Mouse (Mus musculus) mouse trophoblast stem cell (cell line): ENCODE data around the gene Ppp1r12b.

Experiments
- in situ Hi-C, 2 experiments: fragments of 300-500 bp; cut with MseI, MboI; formaldehyde crosslinking; loops; 2 replicates in 1 of 2; 3 replicates in 1 of 2; pipeline ENCODE4 v1.15.1; 2025

Ppp1r12b gene

GRCm38 (mm10) chr1:134955637-134956176, at the start of gene Ppp1r12b:
Gene Ppp1r12b, minus strand, starts transcription at chr1:134955942.
- in situ Hi-C loops = no loop called here

DNA sequence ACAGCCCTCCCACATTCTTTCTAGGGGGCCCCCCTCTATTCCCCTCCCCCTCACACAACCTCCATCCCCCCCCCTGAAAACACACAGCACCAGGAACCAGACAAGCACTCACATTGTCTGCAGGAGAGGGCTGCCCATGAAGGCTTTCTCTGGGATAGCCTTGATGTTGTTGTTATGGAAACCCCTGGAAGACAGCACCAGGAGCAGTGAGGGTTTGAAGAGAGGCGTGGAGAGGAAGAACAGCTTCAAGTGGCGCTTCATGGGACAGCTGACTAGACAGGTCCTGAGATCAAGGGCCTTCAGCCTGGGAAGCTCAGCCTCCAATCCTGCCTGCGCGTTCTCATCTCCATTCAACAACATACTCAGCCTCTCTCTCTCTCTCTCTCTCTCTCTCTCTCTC, 47.6 kb upstream of the Ppp1r12b start:
- in situ Hi-C loops = no loop called here

DNA sequence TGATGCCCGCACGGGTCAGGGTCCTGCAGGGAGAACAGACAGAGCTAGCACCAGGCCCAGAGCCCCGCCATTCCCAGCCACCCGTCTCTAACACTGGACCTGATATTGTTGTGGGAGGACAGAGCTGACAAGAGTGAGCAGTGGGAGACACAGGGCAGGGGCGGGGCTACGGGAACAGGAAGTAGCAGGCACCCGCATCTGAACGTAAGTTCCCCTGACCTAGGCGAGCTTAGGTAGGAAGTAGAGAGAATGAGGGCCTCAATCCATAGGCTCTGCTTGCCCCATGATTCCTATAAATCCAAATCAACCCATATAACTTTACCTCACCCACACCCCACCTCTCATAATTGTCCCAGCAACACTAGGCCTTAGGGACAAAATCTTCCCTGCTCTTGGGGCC, 44.8 kb upstream of the Ppp1r12b start:
- in situ Hi-C loops = no loop called here

GRCm38 (mm10) chr1:134998231-134998630, 42.5 kb upstream of the Ppp1r12b start:
- in situ Hi-C loops = loop anchor here in 1 of 2 experiments (25.0 kb wide), 1 partner anchor 364 kb away; no protein-coding TSS in a partner anchor

- in situ Hi-C loops = loop anchor here in 1 of 2 experiments (25.0 kb wide), 1 partner anchor 365 kb away; no protein-coding TSS in a partner anchor
Measured at GRCm38 (mm10) chr1:134997568-134997967, 41.8 kb upstream of the Ppp1r12b start.

- in situ Hi-C loops = loop anchor here in 1 of 2 experiments (25.0 kb wide), 1 partner anchor 366 kb away; no protein-coding TSS in a partner anchor
Measured at GRCm38 (mm10) chr1:134996471-134996870, 40.7 kb upstream of the Ppp1r12b start.

GRCm38 (mm10) chr1:134995954-134996353, 40.2 kb upstream of the Ppp1r12b start:
- in situ Hi-C loops = loop anchor here in 1 of 2 experiments (25.0 kb wide), 1 partner anchor 366 kb away; no protein-coding TSS in a partner anchor

DNA sequence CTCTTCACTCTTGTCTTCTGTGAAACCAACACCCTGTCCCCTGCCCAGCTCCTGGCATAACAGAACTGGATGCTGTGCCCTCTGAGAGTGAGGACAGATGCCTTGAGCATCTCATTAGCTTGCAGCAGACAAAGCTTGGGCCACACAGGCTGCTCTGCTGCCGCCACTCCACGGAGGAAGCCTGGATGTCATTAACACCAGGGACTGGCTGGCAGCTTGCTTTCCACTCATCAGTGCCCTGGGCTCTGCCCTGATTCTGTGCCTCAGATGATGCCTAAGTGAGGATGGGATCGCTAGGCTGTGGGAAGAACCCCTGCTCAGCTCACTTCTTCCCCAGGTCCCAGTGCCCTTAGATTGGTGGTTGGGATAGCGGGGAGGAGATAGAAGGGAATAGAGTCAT, 39.7 kb upstream of the Ppp1r12b start:
- in situ Hi-C loops = loop anchor here in 1 of 2 experiments (25.0 kb wide), 1 partner anchor 367 kb away; no protein-coding TSS in a partner anchor

- in situ Hi-C loops = loop anchor here in 1 of 2 experiments (25.0 kb wide), 1 partner anchor 368 kb away; no protein-coding TSS in a partner anchor
Measured at GRCm38 (mm10) chr1:134994739-134995138, 39.0 kb upstream of the Ppp1r12b start.

- in situ Hi-C loops = loop anchor here in 1 of 2 experiments (25.0 kb wide), 1 partner anchor 370 kb away; no protein-coding TSS in a partner anchor
Measured at GRCm38 (mm10) chr1:134992046-134992645, 36.4 kb upstream of the Ppp1r12b start.

GRCm38 (mm10) chr1:134989372-134989771, 33.6 kb upstream of the Ppp1r12b start:
- in situ Hi-C loops = loop anchor here (5.0 to 25.0 kb wide), 2 partner anchors 118 to 373 kb away; partner anchors contain the start of gene Lgr6 (in 2 of the 2)

- in situ Hi-C loops = loop anchor here (5.0 to 25.0 kb wide), 2 partner anchors 119 to 374 kb away; partner anchors contain the start of gene Lgr6 (in 2 of the 2)
Measured at GRCm38 (mm10) chr1:134987962-134988341, 32.2 kb upstream of the Ppp1r12b start.

DNA sequence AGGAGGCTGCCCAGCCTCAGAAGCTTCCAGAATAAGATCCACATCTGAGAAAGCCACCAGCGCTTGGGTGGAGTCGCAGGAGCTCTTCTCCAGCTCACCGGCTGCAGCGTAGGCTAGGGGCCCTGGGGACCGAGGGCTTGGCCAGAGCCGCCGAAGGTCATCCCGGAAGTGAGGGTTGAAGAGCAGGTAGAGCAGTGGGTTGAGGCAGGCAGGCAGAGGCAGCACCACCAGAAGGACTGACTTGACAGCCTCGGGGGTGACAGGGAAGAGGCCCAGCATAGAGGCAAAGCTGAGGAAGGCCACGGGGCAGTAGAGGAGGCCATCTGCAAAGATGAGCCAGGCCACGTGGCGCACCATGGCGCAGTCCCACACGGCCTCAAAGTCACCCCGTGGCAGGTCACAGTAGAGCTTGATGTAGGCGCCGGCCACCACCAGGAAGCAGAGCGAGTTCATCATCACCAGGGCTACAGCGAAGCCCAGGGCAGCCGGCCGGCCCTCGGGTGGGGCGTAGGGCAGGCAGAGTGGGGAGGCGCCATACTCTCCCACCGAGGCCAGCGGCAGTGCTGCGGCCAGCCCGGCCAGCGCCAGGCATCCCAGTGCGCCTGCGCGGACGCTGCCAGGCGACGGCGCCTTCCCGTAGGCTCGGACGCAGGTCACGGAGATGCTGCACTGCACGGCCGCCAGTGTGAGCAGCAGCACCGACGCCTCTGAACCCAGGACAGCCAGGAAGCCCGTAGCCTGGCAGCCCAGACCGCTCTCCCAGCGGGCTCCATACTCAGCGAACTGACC, 31.6 kb upstream of the Ppp1r12b start:
- in situ Hi-C loops = loop anchor here (5.0 to 25.0 kb wide), 2 partner anchors 120 to 375 kb away; partner anchors contain the start of gene Lgr6 (in 2 of the 2)

GRCm38 (mm10) chr1:134972920-134973319, 17.2 kb upstream of the Ppp1r12b start:
- in situ Hi-C loops = no loop called here

DNA sequence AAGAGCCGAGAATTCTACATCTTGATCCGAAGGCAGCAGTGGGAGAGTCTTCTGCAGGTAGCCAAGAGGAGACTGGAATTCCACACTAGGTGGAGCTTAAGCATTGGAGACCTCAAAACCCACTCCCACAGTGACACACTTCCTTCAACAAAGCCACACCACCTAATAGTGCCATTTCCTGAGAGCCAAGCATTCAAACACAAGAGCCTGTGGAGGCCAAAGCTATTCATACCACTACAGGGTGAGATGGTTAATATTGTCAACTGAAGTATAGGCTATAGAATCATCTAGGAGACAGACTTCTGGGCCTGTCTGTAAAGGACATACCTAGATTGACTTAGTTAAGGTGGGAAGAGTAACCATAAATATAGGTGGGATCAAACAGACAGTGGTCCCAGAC, 9.7 kb upstream of the Ppp1r12b start:
- in situ Hi-C loops = no loop called here

DNA sequence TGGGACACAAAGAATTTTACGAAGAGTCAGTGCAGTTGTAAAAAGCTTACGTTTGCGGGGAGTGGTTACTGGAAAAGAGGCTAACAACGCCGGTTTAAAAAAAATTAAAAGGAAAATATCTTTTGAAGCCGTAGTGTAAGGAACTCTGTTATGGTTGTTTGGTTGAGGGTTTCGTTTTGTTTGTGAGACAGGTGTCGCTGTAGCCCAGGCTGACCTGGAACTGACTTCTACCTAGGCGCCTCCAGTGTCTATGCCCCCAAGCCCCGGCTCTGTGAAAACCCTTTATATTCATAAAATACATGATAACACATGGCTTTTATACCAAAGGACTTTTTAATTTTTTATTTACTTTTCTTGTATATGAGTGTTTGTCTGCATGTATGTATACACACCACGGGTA, 7.1 kb upstream of the Ppp1r12b start:
- in situ Hi-C loops = no loop called here

- in situ Hi-C loops = no loop called here
Measured at GRCm38 (mm10) chr1:134962053-134962803, 6.5 kb upstream of the Ppp1r12b start, which contains the start of gene Ube2t. Gene Ube2t, plus strand, starts transcription at chr1:134962565.

GRCm38 (mm10) chr1:134960634-134961033, 4.9 kb upstream of the Ppp1r12b start:
- in situ Hi-C loops = no loop called here

- in situ Hi-C loops = no loop called here
Measured at GRCm38 (mm10) chr1:134955050-134955636, 599 bp downstream of the Ppp1r12b start.

- in situ Hi-C loops = no loop called here
Measured at GRCm38 (mm10) chr1:134949946-134950345, 5.8 kb downstream of the Ppp1r12b start.

DNA sequence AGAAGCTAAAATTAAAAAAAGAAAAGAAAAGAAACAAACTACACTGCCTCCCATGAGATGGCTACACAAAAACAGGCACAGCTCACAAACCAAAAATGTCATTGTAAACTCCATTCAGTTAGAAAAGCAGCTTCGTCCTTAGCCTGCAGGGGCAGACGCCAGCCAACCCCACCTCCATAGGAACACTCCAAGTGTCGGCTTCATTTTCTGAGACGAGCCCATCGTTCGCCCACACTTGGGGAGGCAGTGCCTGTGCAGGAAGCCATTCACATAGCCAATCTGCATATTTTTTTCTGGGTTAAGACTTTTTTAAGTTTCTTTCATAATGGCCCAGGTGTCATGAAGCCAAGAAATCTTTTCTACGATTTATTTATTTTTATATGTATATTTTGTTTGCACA, 8.2 kb downstream of the Ppp1r12b start:
- in situ Hi-C loops = no loop called here
